Mouse (Mus musculus): ENCODE measurements around the gene Gsto2.

Gsto2 gene

DNA sequence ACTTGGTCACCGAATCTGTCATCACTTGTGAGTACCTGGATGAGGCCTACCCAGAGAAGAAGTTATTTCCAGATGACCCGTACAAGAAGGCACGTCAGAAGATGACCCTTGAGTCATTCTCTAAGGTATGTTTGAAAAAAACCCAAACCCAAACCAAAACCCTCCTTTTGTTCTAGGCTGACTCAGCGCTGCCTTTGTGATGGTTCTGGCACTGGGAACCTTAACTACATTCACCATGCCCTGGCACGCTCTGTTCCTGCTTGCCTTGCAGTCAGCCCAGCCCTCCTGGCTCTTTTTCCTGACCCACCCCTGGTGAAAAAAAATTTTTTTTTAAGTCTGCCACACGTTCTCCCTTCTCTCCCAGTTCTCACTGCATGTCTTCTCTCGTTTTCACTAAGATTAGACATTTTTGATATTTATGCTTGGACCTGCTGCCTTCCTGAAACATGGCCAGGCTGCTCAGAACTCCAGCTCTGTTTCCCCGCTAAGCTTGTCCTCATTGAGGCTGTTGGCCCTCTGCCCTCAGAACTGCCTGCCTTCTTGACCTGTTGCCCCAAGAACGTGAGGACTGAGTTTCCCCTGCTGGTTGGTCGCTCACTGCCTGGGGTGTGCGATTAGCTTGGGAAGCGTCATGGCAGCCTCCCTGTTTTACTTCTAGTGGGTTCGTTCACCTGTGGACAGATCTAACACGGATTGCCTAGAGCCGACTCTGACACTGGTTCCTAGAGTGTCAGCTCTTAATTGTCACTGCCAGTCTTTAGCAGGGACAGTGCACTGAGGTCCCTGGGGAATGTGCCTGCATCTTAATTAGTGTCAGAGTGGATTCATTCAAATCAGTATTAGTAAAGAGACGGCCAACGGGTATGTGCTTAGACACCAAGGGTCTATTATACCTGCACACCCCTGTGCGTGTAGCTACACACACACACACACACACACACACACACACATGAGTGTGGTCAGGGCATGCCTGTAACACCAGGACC lies 7.1 kb upstream of the Gsto2 start:
- peak; percentile 77 for DNase-seq (ENCODE audit: inconsistent ontology term)

DNA sequence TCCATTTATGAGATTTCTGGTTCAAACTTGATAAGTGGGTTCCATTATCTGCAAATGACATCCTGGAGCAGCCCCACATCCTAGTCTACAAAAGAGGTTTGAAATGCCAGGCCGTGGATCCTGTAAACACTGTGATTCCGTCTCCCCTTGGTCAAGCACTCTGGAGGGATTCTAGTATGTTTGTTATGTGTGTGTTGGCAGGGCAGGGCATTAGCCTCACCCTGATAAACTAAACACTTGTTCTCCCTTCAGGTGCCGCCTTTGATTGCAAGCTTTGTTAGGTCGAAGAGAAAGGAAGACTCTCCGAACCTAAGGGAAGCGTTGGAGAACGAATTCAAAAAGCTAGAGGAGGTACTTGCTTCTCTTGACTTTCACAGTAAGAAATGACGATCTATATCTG lies 6.2 kb upstream of the Gsto2 start:
- DNase-seq (ENCODE audit: inconsistent ontology term), result no peak

DNA sequence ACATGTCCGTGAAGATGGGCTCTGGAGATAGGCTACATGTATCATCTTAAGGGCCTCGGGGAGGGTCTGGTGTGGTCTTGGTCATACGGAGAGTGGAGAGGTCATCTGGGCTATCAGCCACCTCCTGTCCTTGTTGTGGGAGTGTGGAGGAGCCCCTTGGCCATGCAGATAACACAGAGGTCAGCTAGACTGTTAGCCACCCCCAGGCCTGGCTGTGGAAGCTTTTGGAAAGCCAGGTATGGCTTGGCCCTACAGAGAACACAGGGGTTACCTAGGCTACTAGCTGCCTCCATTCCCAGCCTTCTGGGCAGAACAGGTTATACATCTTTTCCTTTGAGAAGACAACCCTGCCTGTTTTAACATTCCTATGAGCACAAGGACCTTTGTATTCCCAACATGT lies 2.8 kb upstream of the Gsto2 start:
- DNase-seq (ENCODE audit: inconsistent ontology term), result no peak

- no peak for DNase-seq (ENCODE audit: inconsistent ontology term)
Measured at GRCm38 (mm10) chr19:47864051-47864450, 1.3 kb upstream of the Gsto2 start.

GRCm38 (mm10) chr19:47864721-47865120 lies 613 bp upstream of the Gsto2 start:
- no peak for DNase-seq (ENCODE audit: inconsistent ontology term)

DNA sequence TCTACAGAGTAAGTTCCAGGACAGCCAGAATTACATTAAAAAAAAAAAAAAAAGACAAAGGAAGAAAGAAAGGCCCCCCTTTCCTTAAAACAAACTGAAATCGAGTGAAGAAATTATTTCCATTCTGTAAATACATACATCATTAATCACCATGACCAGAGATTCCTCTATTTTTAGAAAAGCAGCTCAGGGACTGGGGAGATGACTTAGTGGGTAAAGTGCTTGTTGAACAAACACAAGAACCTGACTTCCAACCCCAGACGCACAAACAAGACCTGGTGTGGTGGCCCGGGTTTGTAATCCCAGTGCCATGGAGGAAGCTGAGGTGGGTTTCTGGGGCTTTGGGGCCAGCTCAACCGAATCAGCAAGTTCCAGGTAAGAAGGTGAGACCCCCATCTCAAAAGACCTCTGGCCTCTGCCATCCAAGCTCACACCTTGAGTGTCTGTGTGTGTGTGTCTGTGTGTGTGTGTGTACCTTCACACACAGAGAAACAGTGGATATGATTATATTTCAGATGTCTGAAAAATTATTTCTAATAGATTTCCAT lies 2.4 kb downstream of the Gsto2 start:
- no peak for DNase-seq (ENCODE audit: inconsistent ontology term)

GRCm38 (mm10) chr19:47868951-47869350 lies 3.6 kb downstream of the Gsto2 start:
- no peak for DNase-seq (ENCODE audit: inconsistent ontology term)

GRCm38 (mm10) chr19:47869516-47869915 lies 4.2 kb downstream of the Gsto2 start:
- no peak for DNase-seq (ENCODE audit: inconsistent ontology term)

GRCm38 (mm10) chr19:47870102-47870666 lies 4.8 kb downstream of the Gsto2 start:
- no peak for DNase-seq (ENCODE audit: inconsistent ontology term)

DNA sequence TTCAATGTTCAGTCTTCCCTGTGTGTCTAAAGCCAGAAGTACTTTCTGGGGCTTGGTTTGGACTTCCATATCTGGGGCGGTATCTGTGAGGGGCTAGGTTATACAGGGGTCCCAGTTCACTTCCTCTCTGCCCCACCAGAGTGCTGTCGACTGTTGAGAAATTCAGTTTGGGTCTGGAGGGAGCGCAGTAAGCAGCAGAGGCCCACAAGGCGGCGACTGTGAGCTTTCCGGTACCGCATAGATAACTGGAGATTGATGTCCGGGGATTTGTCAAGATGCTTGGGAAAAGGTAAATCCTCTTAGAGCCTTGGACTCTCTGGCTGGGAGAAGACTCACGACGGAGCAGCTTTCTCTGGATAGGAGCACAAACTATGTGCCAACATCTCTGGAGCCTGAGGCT lies 6.2 kb downstream of the Gsto2 start:
- DNase-seq (ENCODE audit: inconsistent ontology term), result no peak

DNA sequence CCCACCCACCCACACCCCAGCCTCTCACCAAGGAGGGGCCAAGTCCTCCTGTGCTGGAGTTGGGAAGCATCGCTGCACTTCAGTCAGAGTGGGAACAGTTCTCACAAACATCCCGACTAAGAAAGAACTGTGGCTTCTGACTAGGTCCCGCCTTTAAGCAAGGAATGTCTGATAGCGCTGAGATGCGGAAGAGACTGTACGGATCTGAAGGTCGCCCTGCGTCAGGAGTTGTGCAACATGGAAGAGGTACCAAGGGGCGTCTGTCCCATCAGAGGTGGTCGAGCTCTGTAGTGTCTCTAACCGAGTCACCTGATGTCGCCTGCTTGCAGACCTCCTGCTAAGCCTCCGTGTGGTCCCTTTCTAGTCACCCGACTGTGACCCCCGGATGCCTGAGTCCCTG lies 10.9 kb downstream of the Gsto2 start:
- no peak for DNase-seq (ENCODE audit: inconsistent ontology term)

- DNase-seq (ENCODE audit: inconsistent ontology term), result no peak
Measured at GRCm38 (mm10) chr19:47881538-47881937, 16.2 kb downstream of the Gsto2 start.

DNA sequence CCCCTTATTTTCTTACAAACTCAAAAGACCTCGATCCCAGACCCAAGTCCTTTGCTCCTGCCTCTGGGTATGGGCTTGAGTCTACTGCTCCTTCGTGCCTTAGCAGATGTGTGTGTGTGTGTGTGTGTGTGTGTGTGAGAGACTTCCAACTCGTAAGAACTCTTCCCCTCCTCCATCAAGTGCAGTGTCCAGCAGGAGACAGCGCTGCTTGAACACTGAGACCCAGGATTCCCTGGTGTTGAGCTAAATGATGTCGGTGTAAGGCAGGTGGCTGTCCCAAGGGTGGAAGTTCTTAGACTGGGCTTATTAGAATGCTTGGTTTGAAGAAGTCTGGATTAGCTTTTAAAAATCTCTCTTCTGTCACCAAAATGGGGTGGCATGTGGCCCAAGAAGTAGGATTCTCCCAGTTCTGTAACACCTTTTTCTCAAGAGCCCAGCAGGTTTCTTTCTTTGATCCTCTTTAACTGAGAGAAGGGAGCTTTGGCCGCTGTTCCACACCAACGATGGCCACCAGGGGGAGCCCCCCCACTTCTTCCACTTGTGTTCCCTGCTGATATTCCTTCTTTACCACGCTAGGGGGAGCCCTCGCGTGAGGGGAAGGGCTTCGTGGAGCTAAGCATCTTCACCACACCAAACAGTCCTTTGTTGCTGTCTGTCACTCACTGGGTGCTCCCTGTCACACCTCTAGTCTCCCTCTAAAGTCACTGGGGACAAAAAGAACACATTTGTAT lies 17.0 kb downstream of the Gsto2 start:
- DNase-seq (ENCODE audit: inconsistent ontology term), result peak; percentile 89

DNA sequence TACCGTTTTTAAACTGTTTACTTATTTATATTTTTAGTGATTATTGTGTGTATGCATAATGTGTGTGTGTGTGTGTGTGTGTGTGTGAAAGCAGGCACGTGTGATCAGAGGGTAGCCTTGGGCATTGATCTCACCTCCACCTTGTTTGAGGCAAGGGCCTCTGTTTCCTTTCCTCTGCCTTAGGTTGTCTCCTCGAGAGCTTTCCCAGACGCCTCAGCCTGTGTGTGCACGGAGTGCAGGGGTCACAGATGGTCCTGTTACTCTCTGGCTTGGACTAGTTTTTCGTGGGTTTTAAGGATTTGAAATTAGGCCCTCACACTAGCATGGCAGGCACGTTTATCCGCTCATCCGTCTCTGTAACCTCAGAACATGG lies 17.5 kb downstream of the Gsto2 start:
- DNase-seq (ENCODE audit: inconsistent ontology term), result no peak

DNA sequence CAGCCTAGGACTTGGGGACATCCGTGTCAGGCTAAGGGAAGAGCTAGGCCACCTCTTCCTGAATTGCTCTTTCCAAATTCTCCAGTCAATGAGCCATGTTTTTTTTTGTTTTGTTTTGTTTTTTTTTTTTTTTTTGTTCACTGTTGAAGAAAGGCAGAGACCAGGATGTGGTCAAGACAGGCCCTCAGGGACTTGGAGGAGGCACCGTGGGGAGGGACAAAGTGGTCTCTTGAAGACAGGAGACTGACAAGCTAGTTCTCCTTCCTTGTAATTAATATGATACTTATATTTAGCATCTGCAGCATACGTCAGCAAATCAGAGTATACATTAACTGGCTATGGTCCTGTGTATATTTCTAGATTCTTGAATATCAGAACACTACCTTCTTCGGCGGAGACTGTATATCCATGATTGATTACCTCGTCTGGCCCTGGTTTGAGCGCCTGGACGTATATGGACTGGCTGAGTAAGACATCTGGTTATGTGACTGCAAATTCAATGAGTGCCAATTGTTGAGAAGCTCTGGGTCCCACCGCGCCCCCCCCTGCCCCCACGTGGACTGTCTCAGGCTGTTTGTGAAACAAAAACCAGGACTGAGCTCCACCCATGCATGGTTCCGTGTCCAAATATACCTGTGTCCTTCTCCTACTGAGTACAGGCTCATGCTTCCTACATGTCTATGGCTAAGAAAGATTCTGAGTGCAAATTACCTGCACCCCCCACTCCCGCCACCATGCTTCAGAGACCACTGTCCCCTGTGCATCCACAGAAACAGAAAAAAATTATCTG lies 19.2 kb downstream of the Gsto2 start:
- no peak for DNase-seq (ENCODE audit: inconsistent ontology term)

GRCm38 (mm10) chr19:47885191-47885743 lies 19.9 kb downstream of the Gsto2 start:
- DNase-seq (ENCODE audit: inconsistent ontology term), result no peak

DNA sequence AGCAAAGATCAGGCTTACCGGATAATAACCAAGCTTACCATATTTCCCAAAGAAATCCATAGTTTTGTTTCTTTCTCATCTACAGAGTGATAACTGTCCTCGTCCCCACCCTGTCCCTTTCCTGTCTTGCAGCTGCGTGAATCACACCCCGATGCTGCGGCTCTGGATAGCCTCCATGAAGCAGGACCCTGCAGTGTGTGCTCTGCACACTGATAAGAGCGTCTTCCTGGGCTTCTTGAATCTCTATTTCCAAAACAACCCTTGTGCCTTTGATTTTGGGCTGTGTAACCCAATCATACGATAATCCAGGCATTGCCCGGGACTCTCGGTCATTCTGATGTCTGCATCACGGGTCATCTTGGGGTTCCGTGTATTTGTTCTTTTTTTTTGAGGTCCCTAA lies 20.6 kb downstream of the Gsto2 start:
- DNase-seq (ENCODE audit: inconsistent ontology term), result no peak

DNA sequence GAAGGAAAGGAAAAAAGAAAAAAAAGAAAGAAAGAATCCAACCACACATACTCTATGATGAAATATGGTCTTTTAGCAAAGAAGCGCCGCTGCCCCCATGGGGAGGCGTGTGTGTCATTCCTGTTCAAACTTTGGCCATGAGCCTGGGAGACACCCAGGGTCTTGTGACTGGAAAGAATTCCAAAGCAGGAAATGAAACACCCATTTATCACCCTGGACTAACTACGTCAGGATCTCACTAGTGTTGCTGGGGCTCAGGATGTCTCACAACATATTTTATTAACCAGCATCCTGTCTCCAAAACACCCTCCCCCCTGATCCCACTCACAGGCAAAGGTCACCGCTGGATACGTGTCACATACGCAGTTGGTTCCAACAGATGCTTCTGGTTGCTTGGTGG lies 21.3 kb downstream of the Gsto2 start:
- peak; percentile 50 for DNase-seq (ENCODE audit: inconsistent ontology term)

DNA sequence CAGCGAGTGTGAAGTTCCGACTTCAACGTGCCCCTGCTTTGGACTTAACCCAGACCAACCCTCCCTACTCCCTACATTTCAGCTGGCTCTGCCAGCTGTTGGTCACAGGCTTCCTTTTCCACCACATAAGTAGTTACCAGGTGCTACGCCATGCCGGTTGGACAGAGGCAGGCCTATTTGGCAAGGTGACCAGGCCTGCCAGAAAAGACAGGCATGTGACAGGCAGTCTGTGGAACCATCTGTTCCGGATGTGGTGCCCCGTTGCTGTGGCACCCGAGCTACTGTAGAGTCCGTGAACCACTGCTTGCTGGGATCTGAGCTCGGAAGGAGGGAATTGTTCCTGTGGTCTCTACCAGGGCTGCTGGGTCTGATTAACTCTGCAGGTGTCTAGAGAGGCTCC lies 22.1 kb downstream of the Gsto2 start:
- no peak for DNase-seq (ENCODE audit: inconsistent ontology term)

DNA sequence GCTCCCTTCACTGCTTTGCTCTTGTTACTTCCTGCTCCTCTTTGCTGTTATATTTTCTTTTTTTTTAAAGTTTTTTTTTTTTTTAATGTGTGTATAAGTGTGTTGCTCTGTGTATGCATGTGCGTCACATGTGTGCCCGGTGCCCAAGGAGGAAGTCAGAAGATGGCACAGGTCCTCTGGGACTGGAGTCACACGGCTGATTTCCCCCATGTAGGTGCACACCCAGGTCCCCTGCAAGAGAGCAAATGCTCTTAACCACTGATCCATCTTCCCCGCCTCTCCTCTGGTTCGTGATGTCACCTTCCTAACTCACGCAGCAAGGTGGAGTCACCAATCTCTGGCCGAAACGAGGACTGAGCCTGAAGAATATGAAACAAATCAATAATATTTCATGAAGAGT lies 22.7 kb downstream of the Gsto2 start:
- DNase-seq (ENCODE audit: inconsistent ontology term), result no peak

DNA sequence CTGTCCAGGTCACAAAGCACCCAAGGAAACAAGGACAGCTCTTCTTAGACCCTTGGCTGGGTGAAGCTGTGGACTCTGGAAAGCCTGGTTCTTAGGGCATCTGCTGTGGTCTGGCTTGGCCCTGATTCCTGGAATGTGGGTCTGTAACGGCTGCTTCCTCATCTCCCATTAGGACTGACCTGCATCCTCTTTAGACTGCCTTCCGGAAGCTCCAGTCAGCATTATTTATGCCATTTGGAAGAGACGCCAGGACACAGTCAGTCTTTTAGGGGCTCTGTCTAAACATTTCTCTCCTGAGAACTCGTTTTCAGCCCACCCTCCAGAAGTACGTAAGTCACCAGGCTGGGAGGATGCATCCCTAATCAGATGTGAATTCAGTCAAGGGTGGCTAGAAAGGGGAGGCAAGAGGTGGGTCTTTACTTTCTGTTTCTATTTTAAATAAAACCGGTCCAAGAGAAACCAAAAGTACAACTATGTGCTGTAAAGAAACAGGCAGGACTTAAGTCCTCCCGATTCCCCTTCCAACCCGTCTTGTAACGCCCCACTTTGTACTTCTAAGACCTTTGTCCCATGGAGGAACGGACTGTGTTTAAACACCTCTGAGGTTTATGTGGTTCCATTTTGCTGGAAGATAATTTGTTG lies 25.3 kb downstream of the Gsto2 start:
- DNase-seq (ENCODE audit: inconsistent ontology term), result peak; percentile 89

Measured in Muller cell, postnatal 12 days (primary cell).